Mouse (Mus musculus): Measurements from ENCODE around the gene Traf5.

The Traf5 gene

DNA sequence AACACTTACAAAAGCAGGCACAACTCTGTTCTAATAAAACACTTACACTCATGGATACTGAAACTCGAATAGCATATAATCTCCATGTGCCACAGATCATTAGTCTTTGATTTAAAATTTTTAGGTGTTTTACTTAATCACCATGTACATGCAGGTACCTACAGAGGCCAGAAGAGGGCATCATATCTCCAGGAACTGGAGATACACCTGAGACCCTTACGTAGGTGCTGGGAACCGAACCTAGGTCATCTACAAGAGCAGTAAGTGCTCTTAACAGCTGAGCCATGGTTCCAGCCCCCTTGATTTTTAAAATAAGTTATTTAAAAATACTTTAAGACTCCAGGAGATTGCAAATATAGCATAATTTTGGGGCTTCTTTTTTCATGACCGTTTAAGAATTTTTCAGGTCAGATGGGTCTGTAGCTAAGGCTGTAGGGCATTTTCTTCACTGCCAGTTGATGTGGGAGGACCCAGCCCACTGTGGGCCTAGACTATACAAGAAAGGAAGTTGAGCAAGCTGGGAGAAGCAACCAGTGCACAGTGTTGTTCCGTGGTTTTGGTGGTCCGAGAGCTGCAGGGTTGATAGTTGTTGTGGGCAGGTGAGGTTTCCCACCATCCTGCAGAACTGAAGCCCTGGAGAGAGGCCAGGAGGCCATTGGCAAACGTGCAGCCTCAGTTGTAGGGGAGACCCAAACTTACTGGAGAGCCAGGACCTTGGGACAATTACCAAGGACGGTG lies 29.0 kb downstream of the Traf5 start:
- no peak for DNase-seq (ENCODE audit: low spot score in 2 of 2)

DNA sequence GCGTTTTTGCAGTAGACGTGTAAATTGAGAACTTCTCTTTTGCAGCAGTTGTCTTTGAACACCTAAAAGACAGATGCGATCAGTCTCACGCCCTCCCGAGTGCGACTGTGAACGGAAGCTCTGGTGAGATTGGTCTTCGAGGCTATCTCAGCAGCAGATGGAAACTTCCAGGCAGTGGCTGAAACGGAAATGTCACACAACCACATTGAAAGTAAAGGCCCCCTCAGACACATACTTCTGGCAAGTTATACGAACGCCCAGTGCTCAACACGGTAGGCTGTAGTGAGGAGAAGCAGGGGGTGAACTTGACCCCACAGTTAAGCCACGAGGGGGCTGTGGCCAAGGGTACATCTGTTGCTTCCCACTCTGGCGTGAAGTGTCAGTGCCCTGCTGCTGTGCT lies 29.7 kb downstream of the Traf5 start:
- no peak for DNase-seq (ENCODE audit: low spot score in 2 of 2)

GRCm38 (mm10) chr1:192061666-192062306 lies 30.6 kb downstream of the Traf5 start:
- DNase-seq (ENCODE audit: low spot score in 2 of 2): peak; percentile 75 to 87

GRCm38 (mm10) chr1:192058911-192059310 lies 33.4 kb downstream of the Traf5 start:
- no peak for DNase-seq (ENCODE audit: low spot score in 2 of 2)

DNA sequence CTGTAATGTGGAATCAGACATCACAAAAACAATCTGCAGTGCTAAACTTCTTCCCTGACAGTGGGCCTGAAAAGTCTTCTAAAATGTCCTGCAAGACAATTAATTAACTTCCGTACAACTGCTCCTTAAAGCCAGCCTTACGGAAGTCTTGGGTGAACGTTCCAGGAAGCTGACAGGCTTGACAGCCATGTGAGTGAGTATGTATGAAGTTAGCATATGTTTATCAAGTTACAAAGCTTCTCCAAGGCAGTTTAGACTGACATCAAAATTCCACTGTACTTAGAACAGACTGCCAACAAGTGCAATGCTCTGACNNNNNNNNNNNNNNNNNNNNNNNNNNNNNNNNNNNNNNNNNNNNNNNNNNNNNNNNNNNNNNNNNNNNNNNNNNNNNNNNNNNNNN lies 38.6 kb downstream of the Traf5 start:
- no peak for DNase-seq (ENCODE audit: low spot score in 2 of 2)

- DNase-seq (ENCODE audit: low spot score in 2 of 2): no peak
Observed at GRCm38 (mm10) chr1:192052986-192053385, 39.4 kb downstream of the Traf5 start.

DNA sequence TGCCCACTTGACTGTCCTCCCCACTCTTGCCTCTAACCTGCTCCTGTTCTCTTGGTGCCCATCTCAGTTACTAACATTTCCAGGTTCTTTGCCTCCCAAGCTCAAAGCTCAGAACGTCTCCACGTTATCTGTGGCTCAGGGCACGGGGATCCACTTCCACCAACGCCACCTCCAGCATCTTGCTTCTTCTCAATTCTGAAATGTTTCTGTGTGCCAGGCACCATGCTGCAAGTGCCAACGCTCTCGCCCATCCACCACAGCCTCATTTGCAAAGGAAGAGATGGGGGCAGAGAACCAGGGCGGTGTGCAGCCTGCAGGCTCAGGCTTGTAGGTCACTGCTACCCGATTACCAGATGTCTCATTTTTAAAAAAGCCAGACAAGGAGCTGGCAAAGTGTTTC lies 39.9 kb downstream of the Traf5 start:
- DNase-seq (ENCODE audit: low spot score in 2 of 2): peak in 1 of 2 experiments; percentile 53

- no peak for DNase-seq (ENCODE audit: low spot score in 2 of 2)
Observed at GRCm38 (mm10) chr1:191999022-191999421, 93.3 kb downstream of the Traf5 start.

DNA sequence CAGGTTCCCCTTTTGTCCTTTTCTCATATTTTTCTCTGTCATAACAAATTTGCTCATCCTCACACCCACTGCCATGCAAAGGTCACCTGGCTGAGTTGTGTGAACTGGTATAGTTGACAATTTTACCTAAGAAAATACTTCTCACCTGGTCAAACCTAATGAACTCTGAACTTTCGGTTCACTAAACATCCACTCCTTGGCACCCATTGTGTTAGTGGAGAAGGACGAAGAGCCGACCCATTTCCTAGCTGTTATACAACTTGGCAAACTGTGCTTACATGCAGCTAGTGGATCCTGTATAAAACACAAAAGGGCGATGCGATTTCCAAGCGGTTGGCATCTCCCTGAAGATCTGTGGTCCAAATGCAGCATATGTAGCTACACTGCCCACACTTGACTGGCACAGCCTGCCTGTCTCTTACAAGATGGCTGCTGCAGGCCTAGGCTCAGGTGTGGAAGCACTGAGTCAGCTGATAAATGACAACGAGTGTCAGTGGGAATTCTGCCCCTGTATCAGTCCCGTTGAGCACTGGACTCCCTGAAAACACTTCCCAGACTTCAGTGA lies 95.7 kb downstream of the Traf5 start:
- DNase-seq (ENCODE audit: low spot score in 2 of 2): peak in 1 of 2 experiments; percentile 16

GRCm38 (mm10) chr1:191995916-191996315 lies 96.4 kb downstream of the Traf5 start:
- DNase-seq (ENCODE audit: low spot score in 2 of 2): no peak

- peak in 1 of 2 experiments; percentile 30 for DNase-seq (ENCODE audit: low spot score in 2 of 2)
Observed at GRCm38 (mm10) chr1:191995488-191995887, 96.9 kb downstream of the Traf5 start.

DNA sequence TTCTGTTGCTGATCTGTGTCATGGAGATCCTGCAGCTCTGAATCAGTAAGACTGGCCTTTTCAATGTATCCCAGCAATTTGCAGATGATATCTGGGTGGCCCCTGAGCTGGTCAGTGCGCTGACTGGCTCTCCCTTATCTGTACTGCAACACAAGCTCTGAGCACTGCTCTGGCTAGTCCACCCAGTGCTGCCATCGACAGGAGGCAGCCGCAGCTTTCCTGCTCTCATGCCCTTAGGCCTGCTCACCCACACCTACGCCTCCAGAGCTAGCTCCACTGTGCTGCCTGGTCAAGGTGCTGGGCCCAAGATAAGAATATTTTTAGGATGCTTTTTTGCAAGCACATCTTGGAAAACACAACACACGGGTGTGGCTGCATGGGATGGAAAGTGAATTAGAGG lies 97.9 kb downstream of the Traf5 start:
- no peak for DNase-seq (ENCODE audit: low spot score in 2 of 2)

DNA sequence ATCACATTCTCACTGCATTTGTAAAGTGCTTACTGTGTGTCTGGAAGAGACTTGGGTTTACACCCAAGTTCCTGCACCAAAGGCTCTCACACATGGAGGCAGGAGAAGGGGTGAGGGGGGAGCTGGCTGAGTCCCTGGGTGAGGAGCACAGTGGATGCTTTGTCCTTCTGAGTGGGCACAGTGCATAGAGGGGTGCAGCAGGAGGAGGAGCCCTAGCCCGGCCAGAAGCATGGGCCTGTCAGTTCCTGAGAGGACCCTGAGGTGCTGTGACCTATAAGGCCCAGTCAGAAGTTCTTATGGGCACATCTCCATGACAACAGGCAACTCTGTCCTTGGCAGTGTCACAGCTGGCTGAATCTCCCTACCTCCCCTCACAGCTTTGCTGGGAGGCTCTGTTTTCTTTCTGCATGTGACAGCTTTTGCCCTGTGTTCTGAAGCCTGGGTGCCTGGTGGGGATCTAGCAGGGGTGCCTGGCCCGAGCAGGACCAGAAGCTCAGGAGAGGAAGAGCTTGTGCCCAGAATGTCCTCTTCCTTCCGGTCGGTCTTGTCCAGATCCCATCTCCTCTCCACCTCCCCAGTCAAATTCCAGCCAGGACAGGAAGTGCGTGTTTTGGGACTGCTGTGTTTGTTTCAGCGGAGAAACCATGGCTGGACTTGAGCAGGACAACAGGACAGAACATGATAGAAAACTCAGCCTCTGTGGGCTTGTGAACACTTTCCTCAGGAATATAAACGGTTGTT lies 100.1 kb downstream of the Traf5 start:
- peak in 1 of 2 experiments; percentile 14 for DNase-seq (ENCODE audit: low spot score in 2 of 2)

DNA sequence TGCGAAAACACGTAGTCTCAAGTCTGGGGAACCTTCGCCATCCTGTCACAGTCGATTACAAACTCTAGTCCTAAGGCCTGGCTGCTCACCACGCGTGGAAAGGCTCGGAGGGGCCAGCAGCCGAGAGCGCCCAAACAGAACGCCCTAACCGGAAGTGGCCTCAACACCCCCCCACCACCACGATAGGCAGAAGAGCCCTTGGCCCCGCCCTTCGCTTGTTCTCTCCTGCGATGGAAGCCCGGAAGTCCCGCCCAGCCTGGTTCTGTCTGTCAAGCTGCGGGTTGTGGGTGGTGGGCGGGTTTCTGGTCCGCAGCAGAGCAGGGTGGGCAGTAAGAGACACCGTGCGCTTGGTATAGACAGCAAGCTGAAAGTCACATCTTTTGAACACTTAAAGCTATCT lies 102.4 kb downstream of the Traf5 start:
- DNase-seq (ENCODE audit: low spot score in 2 of 2): peak; percentile 93 to 95

- DNase-seq (ENCODE audit: low spot score in 2 of 2): no peak
Observed at GRCm38 (mm10) chr1:191989060-191989459, 103.3 kb downstream of the Traf5 start.

DNA sequence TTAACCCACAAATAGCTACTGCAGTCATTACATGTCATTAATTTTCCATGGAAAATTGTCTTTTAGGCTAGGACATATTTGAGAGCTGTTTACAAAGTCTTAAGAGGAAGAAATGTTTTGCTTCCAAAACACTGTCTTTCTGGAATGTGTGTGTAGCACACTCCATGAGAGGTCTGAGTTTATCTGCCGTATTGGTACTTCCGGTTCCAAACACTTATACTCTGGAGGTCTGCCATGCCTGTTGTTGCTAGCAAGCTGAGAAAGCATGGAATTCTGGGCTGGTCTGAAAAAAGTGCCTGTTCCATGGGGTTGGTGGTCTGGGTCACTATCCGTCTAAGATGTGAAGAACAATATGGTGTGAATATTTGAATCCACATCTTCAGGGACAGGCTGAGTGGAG lies 103.7 kb downstream of the Traf5 start:
- no peak for DNase-seq (ENCODE audit: low spot score in 2 of 2)

DNA sequence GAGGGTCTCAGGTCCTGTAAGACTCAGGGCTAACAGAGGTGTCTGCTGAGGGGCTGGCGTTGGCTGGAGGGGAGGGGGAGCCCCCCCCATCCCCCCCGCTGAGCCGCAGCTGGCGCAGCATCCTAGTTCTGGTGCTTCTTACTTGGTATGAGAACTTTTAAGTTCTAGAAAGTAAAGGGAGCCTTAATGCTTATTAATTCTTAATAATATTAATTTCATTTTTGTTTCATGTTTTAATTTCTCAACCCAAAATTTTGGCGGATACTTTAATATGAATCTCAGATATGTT lies 104.9 kb downstream of the Traf5 start:
- DNase-seq (ENCODE audit: low spot score in 2 of 2): no peak

GRCm38 (mm10) chr1:191986674-191987480 lies 105.5 kb downstream of the Traf5 start:
- DNase-seq (ENCODE audit: low spot score in 2 of 2): no peak

- DNase-seq (ENCODE audit: low spot score in 2 of 2): no peak
Observed at GRCm38 (mm10) chr1:191981426-191982102, 110.8 kb downstream of the Traf5 start.

DNA sequence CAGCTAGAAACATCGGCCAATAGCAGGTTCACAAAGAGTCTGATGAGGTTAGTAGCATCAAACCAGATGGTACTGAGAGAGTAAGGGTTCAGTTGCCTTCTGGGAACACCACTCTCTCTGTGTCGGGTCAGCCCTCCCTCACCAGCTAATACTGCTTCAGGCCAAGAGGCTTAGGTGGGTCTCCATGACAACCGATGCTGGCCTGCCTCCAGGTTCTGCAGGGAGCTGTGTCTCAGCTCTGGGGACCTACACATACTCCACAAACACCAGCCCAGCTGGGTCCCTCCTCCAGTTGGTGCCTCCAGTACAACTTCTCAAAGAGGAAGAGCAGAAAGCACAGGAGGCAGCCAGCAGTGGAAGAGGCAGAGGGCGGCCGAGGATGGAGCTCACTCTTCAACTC lies 115.2 kb downstream of the Traf5 start, which contains the start of gene Rd3:
TSS of gene Rd3 (plus strand) at position 184 of the 400 bp plus-strand sequence.
- DNase-seq (ENCODE audit: low spot score in 2 of 2): peak; percentile 55 to 61

Measured in frontal cortex, postnatal 36 days (tissue).